Mouse (Mus musculus): ENCODE results near the gene Gm10073.

- no peak for TF ChIP-seq CTCF (IDR thresholded peaks at IDR 0.05; ENCODE audit: low read depth, low read length)
- no peak for TF ChIP-seq POLR2A (IDR thresholded peaks at IDR 0.05; ENCODE audit: extremely low read depth, insufficient read depth, low read length)
Observed at GRCm38 (mm10) chr8:106541002-106541401, 32.3 kb downstream of the Gm10073 start.

Measured in liver, adult 2 months (tissue).